16 mouse cellular contexts compared by ENCODE assay signal in genomic region chr5:72846712-72847111, GRCm38 (mm10).
"Had no signal": no experiment of that assay in that cellular context is flagged by ENCODE, and none has a peak within 500 bp of the region (broad histone marks: within the 10 kb centered on the region; RNA-seq: fewer than 3 reads in every experiment).

No protein-coding gene starts in this region.

- H3K36me3 ChIP-seq: liver, embryonic 13.5 days; midbrain, embryonic 12.5 days; midbrain, embryonic 15.5 days; neural tube, embryonic 13.5 days; stomach, embryonic 15.5 days had no signal

- H3K4me2 ChIP-seq: liver, embryonic 13.5 days; midbrain, embryonic 12.5 days; midbrain, embryonic 15.5 days; neural tube, embryonic 13.5 days; stomach, embryonic 15.5 days had no signal

- H3K27ac ChIP-seq: left cerebral cortex, adult 2 months; liver, embryonic 13.5 days; midbrain, embryonic 12.5 days; midbrain, embryonic 15.5 days; stomach, embryonic 15.5 days had no signal

- H3K4me3 ChIP-seq: left cerebral cortex, adult 2 months; liver, embryonic 13.5 days; midbrain, embryonic 12.5 days; midbrain, embryonic 15.5 days; myocyte; neural tube, embryonic 13.5 days; stomach, embryonic 15.5 days had no signal

- H3K9ac ChIP-seq: liver, embryonic 13.5 days; midbrain, embryonic 12.5 days; midbrain, embryonic 15.5 days; neural tube, embryonic 13.5 days; stomach, embryonic 15.5 days had no signal

- ATAC-seq: midbrain, embryonic 15.5 days had no signal

- H3K27me3 ChIP-seq: liver, embryonic 13.5 days; midbrain, embryonic 12.5 days; midbrain, embryonic 15.5 days; neural tube, embryonic 13.5 days; stomach, embryonic 15.5 days had no signal

- H3K9me3 ChIP-seq: liver, embryonic 13.5 days; midbrain, embryonic 12.5 days; midbrain, embryonic 15.5 days; neural tube, embryonic 13.5 days; stomach, embryonic 15.5 days had no signal

- H3K4me1 ChIP-seq: midbrain, embryonic 12.5 days; midbrain, embryonic 15.5 days had no signal

- DNase-seq: kidney, adult 9 months; kidney, postnatal 10 days; kidney, postnatal 36 days; liver, embryonic 13.5 days; lung, adult 2 months; lung, postnatal 14 days; lung, postnatal 4 days; right cerebral cortex, postnatal 25 days; spleen, adult 18-20 months; thymus, postnatal 25 days had no signal
